Mouse (Mus musculus) spleen, postnatal 36 days (tissue): Measurements from ENCODE around the gene Lrrc45.

Experiments
- DNase-seq, 2 experiments: peaks; one replicate each; pipeline ENCODE4 v3.0.0; 2022; ENCODE audit warnings: low spot score in 2 of 2, mixed read lengths in 1 of 2

The Lrrc45 gene

DNA sequence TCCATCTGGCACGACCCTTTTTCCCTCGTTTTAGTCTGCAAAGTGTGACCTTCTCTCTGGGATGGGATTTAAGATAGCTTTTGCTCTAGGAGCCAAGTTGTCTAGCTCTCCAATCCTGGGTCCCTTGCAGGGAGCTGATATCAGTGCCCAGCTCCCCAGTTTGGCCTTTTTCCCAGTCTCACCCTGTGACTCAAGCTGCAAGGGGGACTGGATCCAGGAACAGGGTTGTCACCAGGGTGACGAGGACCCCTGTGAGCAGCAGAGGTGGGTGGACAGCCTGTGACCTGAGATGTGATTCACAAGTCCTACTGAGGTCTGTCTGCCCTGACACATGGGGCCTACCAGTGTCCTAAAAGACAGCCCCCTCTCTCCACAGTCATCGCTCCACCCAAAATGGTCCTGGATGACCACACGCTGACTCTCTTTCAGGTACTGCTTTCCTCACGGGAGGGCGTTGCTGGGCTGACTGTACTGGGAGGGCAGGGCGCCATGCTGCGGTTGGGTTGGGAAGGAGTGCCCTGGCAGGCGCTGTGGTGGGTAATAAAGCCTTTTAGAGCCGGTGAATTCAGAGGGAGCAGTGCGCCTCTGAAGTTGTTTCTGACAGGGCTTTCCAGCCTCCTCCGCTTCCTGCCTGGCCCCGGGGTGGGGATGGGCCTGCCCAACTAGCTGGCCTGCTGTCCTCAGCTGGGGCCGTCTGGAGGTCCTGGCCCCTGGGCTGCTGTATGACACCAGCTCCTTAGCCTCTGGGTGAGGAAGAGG lies 9.8 kb upstream of the Lrrc45 start:
- DNase-seq: no peak

DNA sequence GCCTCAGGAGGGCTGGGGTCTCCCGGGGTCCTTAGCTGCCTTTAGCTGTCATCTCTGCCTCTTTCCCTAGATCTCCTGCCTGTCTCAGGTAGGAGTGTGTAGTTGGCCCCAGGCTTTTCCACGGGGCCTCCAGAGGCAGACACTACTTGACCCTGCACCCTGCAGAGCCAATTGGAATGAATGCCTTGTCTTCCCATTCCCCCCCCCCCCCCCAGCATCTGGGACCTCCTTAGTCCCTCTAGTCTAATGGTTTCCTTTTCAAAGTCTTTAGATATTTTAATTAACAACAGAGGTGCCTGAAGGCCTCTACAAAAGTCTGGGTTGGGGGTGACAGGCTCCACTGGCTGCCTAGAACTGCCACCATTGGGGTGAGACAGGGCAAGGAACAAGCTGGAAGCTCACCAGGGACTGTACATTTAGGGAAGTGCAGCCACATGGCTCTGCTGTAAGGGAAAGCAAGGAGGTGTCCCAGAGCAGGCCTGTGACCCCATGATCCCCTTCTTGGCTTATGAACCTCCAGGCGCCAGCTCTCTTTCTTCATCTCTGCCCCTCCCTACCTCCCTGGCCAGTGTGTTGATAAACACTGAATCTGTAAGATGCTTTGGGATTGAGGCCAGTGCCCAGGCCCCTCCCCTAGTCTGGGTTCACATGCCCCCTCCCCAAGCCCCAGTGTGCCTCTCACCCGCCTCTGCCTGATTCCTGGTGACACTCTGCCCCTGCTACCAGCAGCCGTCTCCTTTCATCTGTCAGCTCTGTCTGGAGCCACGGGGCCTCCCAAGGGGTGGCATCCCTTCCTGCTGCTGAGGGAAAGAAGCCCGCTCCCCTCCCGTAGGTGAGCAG lies 9.0 kb upstream of the Lrrc45 start:
- DNase-seq: no peak

DNA sequence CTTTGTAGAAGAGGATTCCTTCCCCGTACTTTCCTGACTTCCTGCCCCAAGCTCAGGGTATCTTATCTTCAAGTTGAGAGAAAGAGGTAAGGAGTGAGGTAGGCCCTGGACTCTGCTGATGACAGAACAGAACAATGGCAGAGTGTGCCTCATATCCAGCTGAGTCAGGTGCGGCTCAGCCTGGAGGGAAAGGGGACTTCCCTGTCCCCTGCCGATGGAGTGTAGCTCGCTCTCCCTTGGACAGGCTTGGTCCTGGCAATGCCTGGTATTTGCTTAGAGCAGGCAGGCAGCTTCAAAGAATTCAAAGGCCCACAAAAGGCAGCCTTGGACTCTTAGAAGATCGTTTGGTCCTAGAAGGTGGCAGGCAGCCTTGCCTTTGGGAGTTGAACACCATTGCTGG lies 7.6 kb upstream of the Lrrc45 start:
- DNase-seq: no peak

DNA sequence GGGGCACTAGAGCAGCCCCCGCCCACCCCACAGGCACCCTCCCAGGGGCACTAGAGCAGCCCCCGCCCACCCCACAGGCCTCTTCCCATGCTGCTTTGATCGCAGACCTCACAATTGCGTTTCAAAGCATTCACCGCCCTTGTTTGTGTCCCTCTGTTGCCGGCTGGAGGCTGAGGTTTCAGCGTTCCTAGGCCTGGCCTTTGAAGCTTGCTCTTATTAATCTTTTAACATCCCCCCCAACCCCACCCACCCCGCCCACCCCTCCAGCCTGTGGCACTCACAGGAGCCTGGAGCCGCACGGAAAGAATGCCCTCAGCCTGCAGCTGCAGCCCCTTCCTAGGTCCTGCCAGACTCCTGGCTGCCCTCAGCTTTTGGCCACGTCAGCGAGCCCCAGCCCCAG lies 6.5 kb upstream of the Lrrc45 start:
- DNase-seq: no peak

DNA sequence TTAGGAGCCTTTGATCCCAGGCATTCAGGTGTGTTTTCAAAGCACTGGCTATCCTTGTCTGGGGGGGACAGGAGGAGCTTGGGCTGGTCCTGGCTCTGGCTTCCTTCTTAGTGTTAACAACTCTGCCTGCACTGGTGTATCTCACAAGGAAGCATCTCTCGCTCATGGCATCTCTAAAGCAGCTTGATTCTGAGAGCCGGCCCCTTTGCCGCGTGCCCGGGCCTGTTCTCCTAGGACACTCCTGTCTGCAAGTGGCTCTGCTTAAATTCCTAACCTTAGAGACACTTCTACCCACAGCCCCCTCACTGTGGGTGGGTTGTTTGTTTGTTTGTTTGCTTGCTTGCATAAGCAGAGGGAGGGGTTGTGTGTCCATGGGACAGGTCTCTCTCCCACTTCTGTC lies 5.8 kb upstream of the Lrrc45 start:
- no peak for DNase-seq

DNA sequence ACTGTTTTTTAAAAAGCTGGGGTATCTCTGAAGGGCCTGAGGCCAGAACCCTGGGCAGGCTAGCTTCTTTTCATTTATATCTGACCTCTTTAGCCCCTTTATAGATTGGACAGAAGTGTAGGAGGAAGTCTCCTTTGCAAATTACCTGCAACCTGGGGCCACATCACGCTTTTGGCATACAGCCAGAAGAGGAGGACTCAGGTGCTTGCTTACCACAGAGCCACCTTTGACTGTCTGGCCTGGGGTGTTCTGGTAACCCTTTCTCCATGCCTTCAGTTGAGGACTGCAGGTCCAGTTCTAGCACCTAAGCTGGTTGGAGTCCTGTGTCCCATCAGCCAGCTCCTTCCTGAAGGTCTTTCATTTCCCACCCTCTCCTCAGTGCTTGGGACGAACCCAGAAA lies 4.2 kb upstream of the Lrrc45 start:
- DNase-seq: no peak

DNA sequence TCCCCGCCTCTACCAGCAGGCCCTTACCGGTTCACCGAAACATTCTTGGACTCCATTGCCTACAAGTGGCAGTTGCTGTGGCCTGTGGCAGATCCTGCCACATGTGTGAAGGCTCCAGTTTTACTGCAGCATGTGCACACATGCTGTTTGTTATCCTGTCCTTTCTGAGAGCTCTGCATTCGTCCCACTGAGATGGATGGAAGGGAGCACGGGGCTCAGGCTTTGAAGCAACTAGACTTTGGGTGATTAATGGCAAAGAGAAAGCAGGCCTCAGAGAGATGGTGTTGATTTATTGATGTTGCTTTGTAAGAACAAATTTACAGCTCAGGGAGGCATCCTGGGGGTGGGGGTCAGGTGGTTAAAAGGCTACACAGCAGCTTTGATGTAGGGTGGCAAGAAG lies 3.1 kb upstream of the Lrrc45 start:
- DNase-seq: no peak

DNA sequence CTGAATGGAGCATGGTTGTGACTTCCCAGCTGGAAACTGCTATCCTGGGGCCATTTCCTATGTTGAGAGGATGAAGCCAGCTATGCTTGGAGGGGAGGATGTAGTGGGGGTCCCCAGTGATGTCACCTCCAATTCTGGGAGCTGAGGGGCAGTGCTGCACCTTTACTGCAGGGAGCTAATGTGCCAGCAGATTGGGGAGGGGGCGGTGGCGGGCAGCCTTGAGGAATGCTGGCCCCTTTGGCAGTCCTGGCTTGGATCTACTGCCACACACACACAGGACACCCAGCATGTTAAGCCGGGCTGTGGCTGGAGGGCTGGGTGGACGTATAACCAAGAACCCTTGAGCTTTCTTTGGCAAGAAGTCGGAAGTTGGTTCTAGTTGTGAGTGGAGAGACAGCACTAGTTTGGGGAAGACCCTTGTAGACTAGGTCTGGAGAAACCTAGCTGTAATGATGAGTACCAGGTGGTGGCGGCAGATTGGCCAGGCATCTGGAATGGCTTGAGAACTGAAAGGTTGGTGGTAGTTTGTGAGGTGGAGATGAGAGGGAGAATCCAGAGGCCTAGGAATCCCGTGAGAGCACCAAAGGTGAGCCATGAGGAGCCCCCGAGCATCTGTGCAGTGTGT lies 1.6 kb upstream of the Lrrc45 start:
- DNase-seq: no peak

DNA sequence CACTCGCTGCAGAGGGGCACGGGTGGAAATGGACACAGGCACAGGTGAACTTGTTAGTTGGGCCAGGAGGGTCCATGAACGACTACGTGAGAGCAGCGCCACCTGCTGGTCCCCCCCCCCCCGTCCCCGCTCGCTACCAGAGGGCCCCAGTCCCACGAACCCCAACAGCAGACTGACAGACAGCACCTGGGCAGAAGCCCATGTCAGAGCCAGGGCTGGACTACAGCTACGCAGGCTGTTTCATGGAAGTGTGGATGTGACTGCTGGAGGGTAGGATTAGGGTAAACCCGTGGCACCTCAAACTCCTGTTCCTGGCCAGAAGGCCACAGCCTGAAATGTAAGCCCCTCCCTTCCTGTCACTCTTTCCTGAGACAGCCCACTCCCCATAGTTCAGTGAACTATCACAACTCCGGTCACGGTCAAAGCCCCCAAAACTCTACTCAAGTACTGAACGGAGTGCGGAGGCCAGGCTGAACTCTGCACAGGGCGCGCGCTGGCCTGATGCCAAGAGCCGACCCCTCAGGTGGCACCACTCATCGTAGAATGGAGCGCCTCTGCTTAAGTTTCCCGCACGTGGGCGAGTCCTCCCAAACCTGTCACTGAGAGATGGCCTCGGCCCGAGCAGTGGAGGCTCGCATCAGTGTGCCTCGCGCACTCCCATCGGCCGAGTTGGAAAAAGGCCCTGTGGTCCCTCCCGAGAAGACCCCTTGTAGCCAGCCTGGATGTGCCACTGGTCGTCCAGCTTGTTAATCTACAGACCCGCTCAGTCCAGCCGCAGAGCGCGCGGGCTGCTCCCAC lies 755 bp upstream of the Lrrc45 start:
- peak; percentile 38 to 46 for DNase-seq

DNA sequence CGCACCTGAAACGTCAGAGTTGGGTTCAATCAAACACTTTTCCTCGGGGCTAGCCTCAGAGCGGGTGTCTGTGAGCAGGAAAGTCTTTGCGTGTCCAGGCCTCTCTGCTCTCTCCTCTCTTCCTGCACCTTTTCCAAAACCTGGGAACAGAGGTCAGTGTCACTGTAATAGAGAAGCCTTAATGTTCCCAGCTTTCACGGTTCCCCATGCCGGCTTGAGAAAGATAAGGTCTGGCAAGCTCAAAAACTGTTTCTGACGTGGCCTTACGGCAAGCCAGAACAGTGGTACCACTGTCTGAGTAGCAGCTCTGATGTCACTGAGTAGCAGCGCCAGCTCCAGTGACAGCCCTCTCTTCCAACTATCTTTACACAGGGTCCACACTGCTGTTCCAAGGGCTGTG lies 821 bp downstream of the Lrrc45 start:
- DNase-seq: no peak

DNA sequence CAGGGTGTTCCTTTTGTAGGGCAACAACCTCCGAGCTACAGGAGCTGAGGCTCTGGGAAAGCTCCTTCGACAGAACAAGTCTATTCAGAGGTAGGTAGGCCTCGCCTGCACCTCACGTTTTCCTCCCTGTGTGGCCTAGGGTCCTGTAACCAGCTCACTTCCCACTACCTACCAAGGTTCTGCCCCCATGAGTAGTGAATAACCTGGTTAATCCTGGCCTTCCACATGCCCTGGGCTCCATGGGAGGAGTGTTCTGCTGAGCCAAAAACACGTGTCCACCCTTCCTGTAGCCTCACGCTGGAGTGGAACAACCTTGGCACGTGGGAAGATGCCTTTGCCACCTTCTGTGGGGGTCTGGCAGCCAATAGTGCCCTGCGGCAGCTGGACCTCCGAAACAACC lies 1.4 kb downstream of the Lrrc45 start:
- DNase-seq: no peak

DNA sequence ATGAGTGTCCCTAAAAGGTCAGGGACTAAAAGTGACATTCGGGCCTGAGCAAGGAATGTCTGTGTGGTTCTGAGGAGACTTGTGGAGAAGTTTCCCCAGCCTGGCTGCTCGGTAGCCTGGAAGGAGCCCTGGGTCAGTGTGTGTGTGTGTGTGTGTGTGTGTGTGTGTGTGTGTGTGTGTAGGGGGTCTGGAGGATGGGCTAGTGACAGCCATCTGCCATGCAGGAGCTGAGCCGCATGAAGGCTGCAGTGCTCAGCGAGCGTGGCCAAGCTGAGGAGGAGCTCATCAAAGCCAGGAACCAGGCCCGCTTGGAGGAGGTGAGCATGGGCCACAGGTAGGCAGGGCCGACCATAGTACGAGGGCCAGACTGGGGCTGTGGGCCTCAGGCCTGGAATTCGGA lies 5.5 kb downstream of the Lrrc45 start:
- no peak for DNase-seq

DNA sequence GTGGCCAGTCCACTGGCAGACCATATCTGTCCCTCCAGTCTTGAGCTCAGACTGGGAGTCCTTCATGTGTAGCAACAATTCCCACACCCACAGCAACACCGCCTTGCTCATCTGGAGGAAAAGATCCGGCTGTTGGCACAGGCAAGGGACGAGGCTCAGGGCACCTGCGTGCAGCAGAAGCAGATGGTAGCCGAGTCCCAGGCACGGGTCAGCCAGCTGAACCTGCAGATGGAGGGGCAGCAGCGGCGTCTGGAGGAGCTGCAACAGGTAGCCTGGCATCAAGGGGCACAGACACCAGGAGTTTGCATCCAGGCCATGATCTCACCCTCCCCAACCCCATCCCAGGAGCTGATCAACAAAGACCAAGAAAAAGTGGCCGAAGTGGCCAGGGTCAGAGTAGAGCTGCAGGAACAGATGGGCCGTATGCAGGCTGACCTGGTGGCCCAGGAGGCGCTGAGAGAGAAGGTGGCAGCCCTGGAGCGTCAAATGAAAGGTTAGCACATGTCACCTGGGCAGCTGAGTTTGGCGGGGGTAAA lies 6.2 kb downstream of the Lrrc45 start:
- no peak for DNase-seq

DNA sequence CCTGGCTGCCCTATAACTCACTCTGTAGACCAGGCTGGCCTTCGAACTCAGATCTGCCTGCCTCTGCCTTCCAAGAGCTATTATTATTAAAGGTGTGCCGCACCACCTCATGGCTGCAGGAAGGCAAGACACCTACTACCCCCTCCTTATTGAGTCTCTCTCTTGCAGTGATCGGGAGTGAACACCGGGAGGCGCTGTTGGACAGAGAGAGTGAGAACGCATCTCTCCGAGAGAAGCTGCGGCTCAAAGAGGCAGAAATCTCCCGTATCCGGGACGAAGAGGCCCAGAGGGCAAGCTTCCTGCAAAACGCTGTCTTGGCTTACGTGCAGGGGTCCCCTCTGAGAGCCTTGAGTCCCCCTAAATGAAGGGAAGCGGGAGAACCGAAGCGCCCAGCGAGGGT lies 6.7 kb downstream of the Lrrc45 start:
- DNase-seq: peak; percentile 85 to 90

DNA sequence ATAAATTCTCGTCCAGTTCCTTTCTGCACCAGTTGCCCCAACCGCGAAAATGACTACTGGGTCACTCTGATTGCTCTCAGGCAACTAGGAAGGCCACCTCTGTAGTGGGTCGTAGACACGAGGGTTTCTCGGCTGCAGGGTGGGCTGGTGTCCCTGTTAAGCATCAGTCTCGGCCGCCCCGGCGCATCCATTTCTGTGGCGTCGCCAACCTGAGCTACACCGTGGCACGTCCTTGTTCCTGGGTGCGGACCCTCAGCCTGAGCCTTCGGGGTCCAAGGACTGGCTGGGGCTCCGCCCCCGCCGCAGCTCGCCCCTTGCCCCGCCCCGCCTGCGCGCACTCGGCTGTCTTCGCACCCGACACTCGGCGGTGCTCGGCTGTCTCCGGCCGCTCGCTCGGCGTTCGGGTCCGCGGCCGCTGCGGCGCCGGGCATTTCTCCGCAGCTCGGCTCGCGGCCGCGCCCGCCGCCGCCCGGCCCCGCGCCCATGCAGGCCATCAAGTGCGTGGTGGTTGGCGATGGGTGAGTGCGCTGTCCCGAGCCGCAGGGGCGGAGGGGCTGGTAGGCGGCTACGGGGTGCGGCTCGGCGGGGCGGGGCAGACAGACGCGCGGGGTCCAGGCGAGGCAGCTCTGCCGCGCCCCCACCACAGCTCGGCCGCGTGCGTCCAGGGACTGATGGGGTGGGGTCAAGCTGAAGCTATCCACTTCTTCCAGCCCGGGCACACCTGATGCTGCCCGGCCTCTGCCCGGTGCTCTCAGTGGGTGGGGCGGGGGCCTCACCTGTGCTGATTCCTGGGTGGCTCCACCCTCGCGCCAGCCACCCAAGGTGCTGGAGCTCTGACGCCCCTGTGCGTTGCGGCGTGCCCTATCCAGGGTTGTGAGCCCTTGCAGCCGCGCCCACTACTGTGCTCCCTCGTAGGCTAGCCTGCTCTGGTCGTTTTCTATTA lies 7.7 kb downstream of the Lrrc45 start, which contains the start of gene Rac3:
Gene Rac3, plus strand, starts transcription at position 347 of the 943 bp plus-strand sequence.
- DNase-seq: peak in 1 of 2 experiments; percentile 46

DNA sequence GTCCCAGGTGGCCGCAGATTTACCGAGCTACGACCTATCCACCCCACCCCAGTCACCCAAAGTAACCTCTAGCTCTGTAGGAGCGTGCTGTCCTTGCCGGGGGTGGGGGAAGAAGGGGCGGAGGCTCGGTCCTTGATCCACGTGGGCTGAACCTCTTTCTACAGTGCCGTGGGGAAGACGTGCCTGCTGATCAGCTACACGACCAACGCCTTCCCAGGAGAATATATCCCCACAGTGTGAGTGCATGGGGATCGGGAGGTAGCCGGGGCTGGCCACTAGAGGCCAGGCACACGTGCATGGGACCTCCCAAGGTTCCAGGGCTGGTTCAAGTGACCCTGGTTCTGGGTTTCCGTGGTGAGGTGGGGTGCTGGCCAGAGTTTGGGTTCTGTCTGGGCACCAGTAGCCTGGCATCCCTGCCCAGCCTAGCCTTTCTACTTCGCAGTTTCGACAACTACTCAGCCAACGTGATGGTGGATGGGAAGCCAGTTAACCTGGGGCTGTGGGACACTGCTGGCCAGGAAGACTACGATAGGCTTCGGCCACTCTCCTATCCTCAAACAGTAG lies 8.4 kb downstream of the Lrrc45 start:
- DNase-seq: no peak

DNA sequence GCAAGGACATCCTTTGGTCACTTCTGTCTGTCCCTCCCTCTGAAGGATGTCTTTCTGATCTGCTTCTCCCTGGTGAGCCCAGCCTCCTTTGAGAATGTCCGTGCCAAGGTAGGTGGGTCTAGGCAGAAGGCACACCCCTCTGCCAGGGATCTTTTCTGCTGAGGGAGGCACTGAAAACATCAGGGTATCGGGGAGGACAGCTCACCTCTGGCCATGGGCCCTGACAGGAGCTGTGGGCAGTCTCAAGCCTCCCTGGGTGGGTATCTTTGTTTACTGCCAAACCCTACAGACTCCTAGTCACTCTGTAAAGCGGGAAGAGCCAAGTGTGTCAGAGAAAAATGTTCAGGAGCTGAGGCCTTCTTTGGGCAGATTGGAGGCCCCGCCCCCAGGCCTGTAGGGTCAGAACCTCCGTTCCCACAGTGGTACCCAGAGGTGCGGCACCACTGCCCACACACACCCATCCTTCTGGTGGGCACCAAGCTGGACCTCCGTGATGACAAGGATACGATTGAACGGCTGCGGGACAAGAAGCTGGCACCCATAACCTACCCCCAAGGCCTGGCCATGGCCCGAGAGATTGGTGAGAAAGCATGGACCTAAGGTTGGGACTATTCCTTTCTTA lies 9.1 kb downstream of the Lrrc45 start:
- DNase-seq: no peak

DNA sequence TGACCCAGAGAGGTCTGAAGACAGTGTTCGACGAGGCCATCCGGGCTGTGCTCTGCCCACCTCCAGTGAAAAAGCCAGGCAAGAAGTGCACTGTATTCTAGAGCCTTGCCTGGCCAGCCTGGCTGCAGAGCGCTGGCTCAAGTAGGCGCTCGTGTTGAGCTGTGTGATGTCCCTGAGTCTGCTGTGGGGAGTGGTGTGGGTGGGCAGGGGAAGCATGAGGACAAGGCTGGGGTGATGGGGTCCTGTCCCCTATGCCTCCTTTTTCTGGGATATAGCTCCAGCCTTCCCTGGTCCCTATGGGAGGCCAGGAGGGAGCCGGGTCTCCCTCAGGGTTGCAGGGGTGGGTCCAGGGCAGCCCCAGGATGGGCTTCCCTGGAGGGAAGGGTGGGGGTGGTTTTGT lies 9.8 kb downstream of the Lrrc45 start:
- no peak for DNase-seq
